Mouse (Mus musculus): Measurements from ENCODE around the gene Exoc6b.

DNA sequence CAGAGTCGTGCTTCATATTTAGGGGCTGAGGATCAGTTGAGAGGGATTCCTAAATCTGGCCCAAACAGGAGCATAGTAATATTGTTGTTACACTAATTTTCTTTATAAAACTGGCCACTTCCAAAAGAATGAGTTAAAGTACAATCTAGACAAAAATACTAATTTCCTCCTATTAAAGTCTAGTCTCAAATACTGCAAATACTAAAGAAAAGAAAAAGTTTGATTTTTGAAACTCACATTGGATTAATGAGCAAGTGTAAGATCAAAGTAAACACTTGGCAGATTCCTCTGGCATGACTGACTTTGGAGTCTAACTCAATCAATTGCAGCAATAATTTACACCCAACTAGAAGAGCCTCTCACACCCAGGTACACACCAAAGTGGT, 371.0 kb downstream of the Exoc6b start:
- TF ChIP-seq CTCF (IDR thresholded peaks at IDR 0.05; ENCODE audit: low read depth, low read length): no peak
- no peak for TF ChIP-seq GATA1 (IDR thresholded peaks at IDR 0.05; ENCODE audit: borderline replicate concordance, low read length)
- TF ChIP-seq TAL1 (conservative IDR thresholded peaks at IDR 0.05; ENCODE audit: low read depth, low read length): no peak
- no peak for TF ChIP-seq POLR2AphosphoS5 (IDR thresholded peaks at IDR 0.05; ENCODE audit: insufficient replicate concordance, low read depth, low read length)

Data from G1E (cell line).